Mouse (Mus musculus): ENCODE measurements around the gene Nr2f6. TPM values are rescaled to one million over a fixed set of nuclear protein-coding genes. Genes with fewer than 3 reads are reported as not detected.
A peak's percentile ranks its signal among the peaks of the same experiment; 100 is the strongest.

Gene Nr2f6
- total and polyA plus RNA-seq, 3 experiments: 11.8 to 25.2 (median 14.2) TPM

DNA sequence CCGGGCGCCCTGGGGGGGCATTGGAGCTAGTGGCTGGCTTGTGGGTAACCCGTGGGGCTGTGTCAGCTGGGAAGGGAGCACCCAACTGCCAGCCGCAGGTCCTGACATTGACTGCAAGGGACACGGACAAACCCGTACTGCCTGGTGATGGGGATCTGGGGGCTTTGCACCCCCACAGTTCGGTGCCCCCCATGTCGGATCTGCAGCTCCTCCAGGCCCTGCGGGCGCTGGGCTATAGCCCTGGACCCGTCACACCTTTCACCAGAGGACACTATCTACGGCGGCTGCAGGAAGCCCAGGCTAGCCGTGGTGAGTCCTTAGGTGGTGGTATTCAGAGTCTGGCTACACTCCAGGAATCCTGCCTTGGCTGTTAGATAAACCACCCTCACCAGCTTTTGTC lies 25.7 kb upstream of the Nr2f6 start:
- Histone ChIP-seq H3K27ac (ENCODE audit: insufficient read depth, low read depth) (no peak overlapping the region), H3K36me3 (replicated peaks in 1 of 2; ENCODE audit: control insufficient read depth in 1 of 2, insufficient read depth in 1 of 2, low read length in 1 of 2) (peaks cover 43 to 65% of the 10 kb centered on the region in 2 experiments), H3K4me3 (replicated peaks in 1 of 3; ENCODE audit: low read depth in 2 of 3, low read length in 2 of 3, poor library complexity in 1 of 3) (no peak overlapping the region), H3K79me2 (replicated peaks; ENCODE audit: control insufficient read depth, extremely low read depth, insufficient read depth, poor library complexity, severe bottlenecking) (peaks cover 7% of the 10 kb centered on the region; the same call in 1 of the 2 replicates), H3K4me1 (ENCODE audit: control insufficient read depth in 1 of 2, insufficient read depth in 2 of 2) (peaks cover 17 to 41% of the 10 kb centered on the region in 2 experiments), H3K9ac (ENCODE audit: insufficient read depth, low read depth) (no peak overlapping the region), H3K4me2 (ENCODE audit: insufficient read depth, low read depth, poor library complexity, severe bottlenecking) (no peak overlapping the region), H3K27me3 (replicated peaks) (no peaks in the 10 kb centered on the region), H3K9me3 (replicated peaks; ENCODE audit: low read length) (no peaks in the 10 kb centered on the region)
- in situ Hi-C loops (cut with MboI; ENCODE audit: low pct_ligation_motif_present, low pct_unique_long_range_greater_than_20kb, low sequenced_read_pairs) (loop anchor here (5.0 kb wide), 1 partner anchor 35 kb away; the partner anchor contains the start of gene Ocel1), dilution Hi-C loops (cut with MboI; ENCODE audit: extremely low pct_ligation_motif_present, extremely low pct_unique_long_range_greater_than_20kb, low sequenced_read_pairs) (no loop called here)
- no peak for TF ChIP-seq JUN (IDR thresholded peaks at IDR 0.05; ENCODE audit: insufficient read depth, low read depth, low read length)
- no peak for TF ChIP-seq HCFC1 (IDR thresholded peaks at IDR 0.05; ENCODE audit: low read depth, low read length)
- TF ChIP-seq SIN3A (IDR thresholded peaks at IDR 0.05; ENCODE audit: low read length): no peak
- no peak for TF ChIP-seq MEF2A (IDR thresholded peaks at IDR 0.05; ENCODE audit: borderline replicate concordance, low read depth, low read length)
- TF ChIP-seq ETS1 (conservative IDR thresholded peaks at IDR 0.05; ENCODE audit: low read depth, low read length): no peak
- no peak for TF ChIP-seq E2F4 (IDR thresholded peaks at IDR 0.05; ENCODE audit: insufficient replicate concordance, low read depth, low read length)
- no peak for TF ChIP-seq ELF1 (IDR thresholded peaks at IDR 0.05; ENCODE audit: low read depth, low read length)
- TF ChIP-seq USF2 (conservative IDR thresholded peaks at IDR 0.05; ENCODE audit: low read depth, low read length): no peak
- DNase-seq (ENCODE audit: extremely low read depth): no peak

DNA sequence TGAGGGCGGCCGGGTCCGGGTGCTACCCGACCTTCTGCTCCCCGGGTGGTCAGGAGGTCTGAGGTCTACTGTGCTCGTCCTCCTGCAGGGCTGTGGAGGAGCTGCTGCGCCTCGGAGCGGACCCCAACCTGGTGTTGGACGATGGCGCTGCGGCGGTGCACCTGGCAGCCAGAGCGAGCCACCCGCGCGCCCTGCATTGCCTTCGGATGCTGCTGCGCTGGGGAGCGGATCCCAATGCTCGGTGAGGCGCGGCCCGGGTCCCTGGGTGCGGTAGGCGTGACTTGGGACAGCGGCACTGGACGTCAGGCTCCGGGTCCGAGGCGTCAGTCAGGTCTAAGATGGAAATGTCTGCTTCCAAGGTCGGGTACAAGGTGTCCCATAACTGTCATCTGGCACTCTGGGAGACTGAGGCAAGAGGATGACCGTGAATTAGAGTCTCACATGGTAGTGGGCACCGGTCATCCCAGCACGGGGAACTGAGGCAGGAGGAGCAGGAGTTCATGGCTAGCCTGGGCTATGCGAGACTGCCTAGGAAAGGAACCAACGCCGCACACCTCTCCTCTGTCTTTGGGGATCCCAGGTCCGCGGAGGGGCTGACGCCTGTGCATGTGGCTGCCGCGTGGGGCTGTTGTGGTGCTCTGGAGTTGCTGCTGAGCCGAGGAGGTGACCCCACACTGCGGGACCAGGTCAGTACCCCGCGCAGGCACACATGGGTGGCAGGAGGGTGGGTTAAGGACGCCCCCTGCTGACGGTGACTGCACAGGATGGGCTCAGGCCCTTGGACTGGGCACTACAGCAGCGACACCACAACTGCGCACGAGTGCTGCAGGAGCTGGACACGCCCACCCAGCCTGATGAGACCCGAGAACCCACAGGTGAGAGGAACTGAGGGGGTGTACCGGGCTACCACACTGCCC lies 24.6 kb upstream of the Nr2f6 start:
- H3K79me2 ChIP-seq (replicated peaks; ENCODE audit: control insufficient read depth, extremely low read depth, insufficient read depth, poor library complexity, severe bottlenecking): peaks cover 7% of the 10 kb centered on the region; the same call in 1 of the 2 replicates
- peak overlapping the region; percentile 29; the same call in 1 of the 2 replicates for H3K27ac ChIP-seq (ENCODE audit: insufficient read depth, low read depth)
- H3K4me2 ChIP-seq (ENCODE audit: insufficient read depth, low read depth, poor library complexity, severe bottlenecking): peak overlapping the region; percentile 35; the same call in 1 of the 2 replicates
- peak overlapping the region; percentile 83 to 93 (median 90) for H3K4me3 ChIP-seq (replicated peaks in 1 of 3; ENCODE audit: low read depth in 2 of 3, low read length in 2 of 3, poor library complexity in 1 of 3)
- peaks cover 11 to 34% of the 10 kb centered on the region in 2 experiments for H3K4me1 ChIP-seq (ENCODE audit: control insufficient read depth in 1 of 2, insufficient read depth in 2 of 2)
- dilution Hi-C loops (cut with MboI; ENCODE audit: extremely low pct_ligation_motif_present, extremely low pct_unique_long_range_greater_than_20kb, low sequenced_read_pairs) (no loop called here), in situ Hi-C loops (cut with MboI; ENCODE audit: low pct_ligation_motif_present, low pct_unique_long_range_greater_than_20kb, low sequenced_read_pairs) (loop anchor here (5.0 kb wide), 1 partner anchor 34 kb away; the partner anchor contains the start of gene Ocel1)
- no peaks in the 10 kb centered on the region for H3K9me3 ChIP-seq (replicated peaks; ENCODE audit: low read length)
- peaks cover 43 to 69% of the 10 kb centered on the region in 2 experiments for H3K36me3 ChIP-seq (replicated peaks in 1 of 2; ENCODE audit: control insufficient read depth in 1 of 2, insufficient read depth in 1 of 2, low read length in 1 of 2)
- DNase-seq (ENCODE audit: extremely low read depth): peak; percentile 81
- no peaks in the 10 kb centered on the region for H3K27me3 ChIP-seq (replicated peaks)
- H3K9ac ChIP-seq (ENCODE audit: insufficient read depth, low read depth): peak overlapping the region; percentile 49
- peak; percentile 95 for TF ChIP-seq MXI1 (IDR thresholded peaks at IDR 0.05; ENCODE audit: low read depth, low read length)
- TF ChIP-seq MYC (IDR thresholded peaks at IDR 0.05; ENCODE audit: low read depth, low read length): peak; percentile 80
- TF ChIP-seq ZC3H11A (IDR thresholded peaks at IDR 0.05; ENCODE audit: low read depth, low read length): peak; percentile 22; the same call in 1 of the 2 replicates
- peak; percentile 64 for TF ChIP-seq TCF12 (IDR thresholded peaks at IDR 0.05; ENCODE audit: low read depth, low read length)
- TF ChIP-seq EP300 (IDR thresholded peaks at IDR 0.05; ENCODE audit: low read length): no peak
- TF ChIP-seq SIN3A (IDR thresholded peaks at IDR 0.05; ENCODE audit: low read length): peak; percentile 95
- TF ChIP-seq GABPA (IDR thresholded peaks at IDR 0.05; ENCODE audit: insufficient replicate concordance, low read depth, low read length): no peak
- peak; percentile 36; the same call in 1 of the 2 replicates for TF ChIP-seq POLR2A (IDR thresholded peaks at IDR 0.05; ENCODE audit: low read depth, low read length)
- peak; percentile 79 for TF ChIP-seq BHLHE40 (IDR thresholded peaks at IDR 0.05; ENCODE audit: low read depth, low read length)
- TF ChIP-seq E2F4 (IDR thresholded peaks at IDR 0.05; ENCODE audit: insufficient replicate concordance, low read depth, low read length): no peak
- TF ChIP-seq RAD21 (IDR thresholded peaks at IDR 0.05; ENCODE audit: low read depth, low read length): peak; percentile 83
- TF ChIP-seq RCOR1 (conservative IDR thresholded peaks at IDR 0.05; ENCODE audit: low read depth, low read length): no peak
- TF ChIP-seq CTCF (conservative IDR thresholded peaks at IDR 0.05 in 1 of 2, IDR thresholded peaks at IDR 0.05 in 1 of 2; ENCODE audit: low read depth in 2 of 2, low read length in 2 of 2): peak; percentile 40 to 96; a peak in 3 of 4 replicates
- TF ChIP-seq NRF1 (IDR thresholded peaks at IDR 0.05; ENCODE audit: low read depth, low read length): peak; percentile 75
- TF ChIP-seq IRF4 (IDR thresholded peaks at IDR 0.05; ENCODE audit: low read depth, low read length): peak; percentile 58; the same call in 1 of the 2 replicates
- peak; percentile 40; the same call in 1 of the 2 replicates for TF ChIP-seq ELF1 (IDR thresholded peaks at IDR 0.05; ENCODE audit: low read depth, low read length)
- TF ChIP-seq POLR2AphosphoS2 (IDR thresholded peaks at IDR 0.05; ENCODE audit: low read depth, low read length): no peak
- TF ChIP-seq ZMIZ1 (IDR thresholded peaks at IDR 0.05; ENCODE audit: low read depth, low read length): peak; percentile 63
- 0 out of 2 replicates have a peak, but pooled peaks have one; percentile 42 for TF ChIP-seq MEF2A (IDR thresholded peaks at IDR 0.05; ENCODE audit: borderline replicate concordance, low read depth, low read length)
- TF ChIP-seq TBP (conservative IDR thresholded peaks at IDR 0.05; ENCODE audit: low read depth, low read length): no peak
- TF ChIP-seq UBTF (IDR thresholded peaks at IDR 0.05; ENCODE audit: low read depth, low read length): peak; percentile 56; the same call in 1 of the 2 replicates
- no peak for TF ChIP-seq CHD1 (IDR thresholded peaks at IDR 0.05; ENCODE audit: low read depth, low read length)
- no peak for TF ChIP-seq ZNF384 (IDR thresholded peaks at IDR 0.05; ENCODE audit: low read depth, low read length)
- TF ChIP-seq MAFK (IDR thresholded peaks at IDR 0.05; ENCODE audit: insufficient replicate concordance, low read length): no peak
